Mouse (Mus musculus) layer of hippocampus, adult 9-11 months (tissue): ENCODE measurements at regions not wholly inside any gene's neighbourhood (a gene's known extent, or its start where the extent isn't known, plus 50 kb on each side); places are given as distances from the start of the nearest gene placed in this dataset.

Experiments
- DNase-seq: peaks from one replicate; pipeline ENCODE4 v3.0.0; 2022

- DNase-seq = no peak
Observed at GRCm38 (mm10) chr12:14415543-14416181, 263.8 kb upstream of the Fam84a start.

GRCm38 (mm10) chr12:14411102-14411501, 259.2 kb upstream of the Fam84a start:
- peak; percentile 21 for DNase-seq

DNA sequence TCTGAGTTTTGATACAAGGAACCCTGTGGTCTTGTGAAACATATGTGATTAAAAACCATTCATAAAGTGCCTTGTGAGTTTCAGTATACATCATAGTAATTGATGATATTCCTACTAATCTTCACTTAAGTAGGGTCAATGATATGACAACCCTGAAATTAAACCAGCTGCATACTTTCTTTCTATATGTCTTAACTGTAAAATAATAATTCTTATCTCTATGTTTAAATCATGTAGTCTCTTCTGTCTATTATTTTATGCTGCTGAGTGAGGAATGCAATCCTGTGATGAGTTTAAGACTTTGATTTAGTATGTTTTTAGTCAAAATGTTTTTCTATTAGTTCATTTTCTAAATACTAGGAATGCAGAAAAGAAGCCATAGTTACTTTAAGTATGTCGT, 253.9 kb upstream of the Fam84a start:
- no peak for DNase-seq

DNA sequence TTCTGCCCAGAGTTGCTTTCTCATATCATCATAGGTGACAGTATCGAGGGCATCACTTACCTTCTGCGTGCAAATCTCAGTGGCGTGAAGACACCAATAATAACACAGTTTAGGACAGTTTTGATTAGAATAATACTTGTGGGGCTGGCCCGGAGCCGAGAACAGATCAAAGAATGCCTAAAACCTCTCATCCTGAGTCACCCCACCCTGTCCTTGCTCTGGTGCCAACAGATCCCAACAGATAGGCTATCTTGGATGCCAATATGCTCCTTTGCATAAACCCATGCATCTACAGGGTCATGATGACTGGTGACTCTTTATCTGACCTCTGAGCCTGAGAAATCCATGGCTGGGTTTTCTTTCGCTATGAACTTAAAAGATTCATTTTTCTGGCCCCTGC, 224.4 kb upstream of the Fam84a start:
- no peak for DNase-seq

DNA sequence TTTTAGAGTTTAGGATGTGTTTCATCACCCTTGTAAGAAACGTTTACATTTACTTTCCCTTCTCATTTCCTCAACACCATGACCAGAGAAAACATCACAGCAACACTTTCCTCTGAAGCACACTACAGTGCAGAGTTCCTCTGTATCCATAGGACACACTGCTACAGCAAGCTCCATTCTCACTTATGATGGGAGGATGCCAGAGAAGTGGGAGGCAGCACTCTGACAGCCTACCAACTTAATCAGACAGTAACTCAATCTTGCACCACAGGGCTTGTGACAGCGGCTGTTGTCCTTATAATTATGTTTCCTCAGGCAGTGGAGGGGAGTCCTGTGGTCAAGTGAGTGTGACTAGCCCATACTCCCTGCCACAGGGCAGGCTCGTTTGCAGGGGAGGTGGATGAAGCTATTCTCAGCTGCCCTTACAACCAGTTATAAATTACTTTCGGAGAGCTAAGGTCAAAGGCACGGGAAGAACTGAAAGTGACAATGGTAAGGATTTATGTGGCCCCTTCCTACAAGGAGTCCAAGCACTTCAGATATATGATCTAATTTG, 186.5 kb upstream of the Fam84a start:
- peak; percentile 31 for DNase-seq

DNA sequence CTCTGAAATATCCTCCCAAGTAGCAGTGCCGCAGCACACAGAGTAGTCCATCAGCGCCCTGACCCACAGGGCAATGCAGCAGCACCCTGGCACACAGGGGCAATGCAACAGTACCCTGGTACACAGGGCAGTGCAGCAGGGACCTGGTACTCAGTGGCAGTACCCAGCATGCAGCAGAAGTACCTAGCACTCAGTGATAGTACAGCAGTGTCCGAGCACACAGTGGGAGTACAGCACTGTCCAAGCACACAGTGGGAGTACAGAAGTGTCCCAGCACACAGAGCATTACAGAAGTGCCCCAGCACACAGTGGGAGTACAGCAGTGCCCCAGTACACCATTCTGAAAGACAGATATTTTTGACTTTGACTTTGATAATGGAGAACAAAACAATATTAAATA, 186.0 kb upstream of the Fam84a start:
- no peak for DNase-seq

DNA sequence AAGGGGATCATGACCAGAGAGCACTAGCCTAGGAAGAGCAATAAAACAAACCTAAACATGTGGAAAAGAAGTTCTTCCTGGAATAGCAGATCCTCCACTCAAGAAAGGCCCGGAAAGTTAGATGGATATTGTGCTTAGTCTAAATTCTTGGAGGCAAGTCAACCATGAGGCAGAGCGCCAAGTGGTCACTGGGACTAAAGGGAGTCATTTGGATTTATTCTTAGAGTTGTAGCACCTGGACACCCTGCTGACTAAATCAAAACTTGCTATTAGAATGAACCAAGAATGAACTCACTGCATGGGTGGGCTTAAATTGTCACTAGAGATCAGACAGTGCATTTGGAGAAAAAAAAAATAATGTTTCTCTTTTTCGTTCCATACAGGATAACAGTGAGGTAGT, 166.8 kb upstream of the Fam84a start:
- DNase-seq = no peak

DNA sequence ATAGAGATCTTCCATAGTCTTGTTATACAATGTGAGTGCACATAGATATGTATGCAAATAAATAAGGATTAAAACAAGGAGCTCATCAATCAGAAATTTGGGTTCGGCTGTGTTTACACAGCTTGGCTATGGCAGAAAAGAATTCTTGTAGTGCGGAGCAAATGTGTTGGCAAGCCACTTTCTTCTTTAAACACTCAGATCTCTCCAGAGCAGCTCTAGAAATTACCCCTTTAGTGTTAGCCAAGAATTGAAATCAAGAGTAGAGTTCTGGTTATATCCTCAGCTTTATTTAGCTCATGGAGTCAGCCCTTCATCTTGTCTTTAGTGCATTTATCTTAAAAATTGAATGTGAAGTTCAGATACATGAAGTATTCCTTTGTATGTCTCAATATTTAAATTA, 164.5 kb upstream of the Fam84a start:
- DNase-seq = no peak

- DNase-seq = peak; percentile 23
Observed at GRCm38 (mm10) chr12:14315780-14316179, 163.9 kb upstream of the Fam84a start.

- no peak for DNase-seq
Observed at GRCm38 (mm10) chr12:14302366-14302930, 150.6 kb upstream of the Fam84a start.

DNA sequence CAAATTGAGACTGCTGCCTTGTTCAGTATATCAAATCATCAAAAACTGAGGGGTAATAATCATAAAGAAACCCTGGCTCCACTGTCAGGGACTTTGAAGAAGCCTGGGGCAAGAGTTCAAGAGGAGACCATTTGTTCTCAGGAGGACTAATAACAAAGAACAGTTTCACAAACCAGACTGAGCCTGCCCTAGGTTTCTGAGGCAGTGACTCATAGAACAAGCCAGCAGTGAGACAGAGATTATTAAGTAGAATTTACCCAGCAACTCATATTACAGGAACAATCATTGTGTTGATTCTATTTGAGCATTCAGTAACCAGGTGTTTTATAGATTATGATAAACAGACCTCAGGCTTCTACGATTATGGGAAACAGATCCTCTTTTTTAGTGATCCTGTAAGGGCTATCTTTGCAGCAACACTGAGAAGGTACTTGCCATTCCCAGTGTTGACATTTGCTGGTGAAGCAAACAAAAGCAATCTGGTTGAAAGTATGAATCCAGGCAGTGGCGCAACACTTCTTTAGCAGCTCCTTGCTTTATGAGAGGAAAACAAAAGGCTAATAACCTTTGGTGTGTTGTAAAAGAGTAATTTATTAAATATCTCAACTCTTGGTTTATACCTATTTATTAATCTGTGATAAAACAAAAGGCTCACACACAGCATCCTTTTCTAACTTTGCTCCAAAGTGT, 150.0 kb upstream of the Fam84a start:
- DNase-seq = no peak

DNA sequence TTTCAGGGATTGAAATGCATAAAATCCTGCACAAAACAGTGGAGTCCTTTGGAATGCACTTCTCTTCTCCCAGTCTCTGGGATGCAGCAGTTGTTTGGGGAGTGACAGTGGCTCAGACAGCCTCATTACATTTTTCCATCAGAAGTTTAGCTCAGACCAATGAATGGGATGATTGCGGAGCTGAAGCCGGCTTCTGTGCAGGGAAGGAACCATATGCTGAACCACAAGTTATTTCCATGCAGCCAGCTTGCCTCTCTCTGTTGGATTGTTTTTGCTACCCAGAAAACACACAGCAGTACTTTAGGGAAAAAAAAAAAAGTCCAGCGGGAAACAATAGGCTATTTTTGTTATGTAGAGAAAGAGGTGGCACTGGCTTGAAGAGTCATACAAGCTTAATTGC, 140.2 kb upstream of the Fam84a start:
- peak; percentile 48 for DNase-seq

DNA sequence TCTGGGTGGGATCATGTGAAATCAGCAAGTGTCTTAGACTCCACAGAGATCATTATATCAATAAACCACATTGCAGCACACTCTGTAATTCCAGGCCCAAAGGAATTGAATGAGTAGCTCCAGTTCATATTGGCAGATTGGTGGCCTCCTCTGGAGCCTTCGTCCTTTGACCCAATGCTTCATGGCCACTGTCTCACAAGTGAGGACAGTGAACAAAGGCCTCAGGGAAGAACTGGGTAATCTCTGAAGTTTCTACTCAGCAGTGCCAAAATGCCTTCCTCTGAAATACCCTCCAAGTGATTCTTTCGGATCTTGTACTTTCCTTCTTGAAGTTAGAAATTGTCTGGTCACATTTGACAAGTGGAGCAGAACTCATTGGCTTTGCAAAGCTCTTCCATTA, 135.8 kb upstream of the Fam84a start:
- DNase-seq = no peak

GRCm38 (mm10) chr12:14286676-14287075, 134.8 kb upstream of the Fam84a start:
- DNase-seq = no peak

GRCm38 (mm10) chr12:14285870-14286535, 134.1 kb upstream of the Fam84a start:
- no peak for DNase-seq

DNA sequence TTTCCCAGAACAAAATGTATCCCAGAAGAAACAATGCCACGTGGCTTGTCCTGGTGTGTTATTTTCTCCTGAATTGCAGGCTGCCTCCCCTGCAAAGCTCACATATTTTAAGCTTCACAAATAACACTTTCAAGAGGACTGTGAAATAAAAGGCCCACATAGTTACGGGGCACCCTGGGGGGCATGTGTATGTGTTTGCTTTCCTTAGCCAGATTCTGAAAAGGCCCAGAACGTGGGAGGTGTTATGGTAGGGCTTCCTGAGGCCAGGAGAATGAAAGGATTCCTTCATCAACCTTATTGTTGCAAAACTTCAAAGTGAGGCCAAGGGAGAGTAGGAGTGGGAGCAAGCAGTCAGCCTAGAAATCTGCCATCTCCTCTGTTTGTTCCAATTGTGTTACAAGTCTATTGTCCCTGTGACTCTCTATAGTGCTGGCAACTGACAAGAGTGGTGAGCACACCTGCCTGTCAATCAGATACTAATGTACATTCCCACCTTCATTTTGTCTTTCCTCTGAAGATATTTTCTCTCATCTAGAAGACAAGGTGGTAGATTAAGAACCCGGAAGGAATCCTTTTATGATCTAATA, 131.3 kb upstream of the Fam84a start:
- DNase-seq = peak; percentile 18

GRCm38 (mm10) chr12:14275265-14275664, 123.4 kb upstream of the Fam84a start:
- DNase-seq = no peak

- no peak for DNase-seq
Observed at GRCm38 (mm10) chr12:14274796-14275195, 122.9 kb upstream of the Fam84a start.

DNA sequence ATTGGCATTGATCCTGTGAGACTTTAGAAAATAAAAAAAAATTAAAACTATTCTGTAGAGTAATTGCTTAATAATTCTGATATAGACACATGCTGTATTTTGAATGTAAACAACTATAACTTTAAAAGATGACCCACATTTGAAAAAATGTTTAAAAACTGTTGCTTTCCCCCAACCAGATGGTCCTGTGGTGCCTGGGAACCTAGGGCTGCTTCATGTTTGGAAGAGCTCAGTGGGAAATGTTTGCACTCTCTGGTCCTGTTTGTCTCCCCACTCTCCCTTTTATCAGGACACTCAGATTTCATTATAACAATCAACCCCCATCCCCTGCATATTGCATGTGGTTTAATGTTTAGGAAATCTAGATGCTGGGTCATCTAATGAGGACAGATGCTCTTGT, 119.4 kb upstream of the Fam84a start:
- no peak for DNase-seq

DNA sequence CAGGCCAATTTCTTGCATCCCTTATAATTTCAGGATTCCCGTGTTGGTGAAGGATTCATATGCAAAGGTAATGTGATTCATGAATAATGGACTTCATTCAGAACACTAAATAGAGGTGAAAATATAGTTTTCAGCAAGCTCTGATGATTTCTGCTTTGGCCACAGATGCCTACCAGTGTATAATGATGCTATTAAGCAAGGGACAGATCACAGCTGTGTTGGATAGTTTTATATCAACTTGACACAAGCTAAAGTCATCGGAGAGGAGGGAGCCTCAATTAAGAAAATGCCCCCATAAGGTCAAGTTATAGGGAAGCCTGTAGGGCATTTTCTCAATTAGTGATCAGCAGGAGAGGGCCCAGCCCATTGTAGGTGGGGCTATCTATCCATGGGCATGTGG, 109.2 kb upstream of the Fam84a start:
- no peak for DNase-seq

DNA sequence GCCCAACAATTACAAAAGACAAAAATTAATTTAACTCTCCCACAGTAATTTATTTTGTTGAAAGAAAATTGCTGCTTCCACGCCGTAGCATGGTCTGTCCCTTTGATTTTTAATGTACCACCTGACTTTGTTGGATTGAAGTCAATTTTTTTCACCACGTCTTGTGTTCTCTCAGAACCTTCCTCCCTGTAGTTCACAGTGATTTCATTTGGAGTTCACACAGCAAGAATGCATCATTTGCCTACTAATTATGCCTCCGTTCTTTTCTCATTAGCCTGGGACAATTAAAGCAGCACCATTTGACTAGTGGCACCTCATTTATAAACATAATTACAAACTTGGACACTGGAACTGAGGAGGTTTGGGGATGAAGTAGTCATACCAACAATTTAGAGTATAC, 108.4 kb upstream of the Fam84a start:
- no peak for DNase-seq

- DNase-seq = peak; percentile 88
Observed at GRCm38 (mm10) chr12:14253336-14253735, 101.5 kb upstream of the Fam84a start.

DNA sequence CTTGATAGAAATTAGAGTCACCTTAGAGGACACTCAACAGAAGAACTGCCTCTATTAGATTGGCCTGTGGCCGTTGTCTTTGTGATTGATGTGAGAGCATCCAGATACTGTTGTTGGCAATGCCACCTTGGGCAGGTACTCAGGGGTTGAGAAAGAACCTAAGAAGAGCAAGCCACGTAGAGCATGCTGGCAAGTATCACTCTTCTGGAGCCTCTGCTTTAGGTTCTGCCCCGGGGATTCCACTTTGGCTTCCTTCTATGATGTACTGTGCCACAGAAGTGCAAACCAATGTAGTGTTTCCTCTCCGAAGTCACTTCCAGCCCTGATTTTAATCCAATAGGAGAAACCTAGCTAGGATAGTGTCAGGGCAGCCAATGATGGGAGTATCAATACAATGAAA, 98.3 kb upstream of the Fam84a start:
- DNase-seq = no peak
